Comparison of ENCODE assay signal across 8 mouse cellular contexts in genomic region chr4:136836387-136836931, GRCm38 (mm10). TPM values are rescaled to one million over a fixed set of nuclear protein-coding genes. Genes with fewer than 3 reads are reported as not detected.
DNase-seq lines count a peak whose midpoint lies in the region; TF ChIP-seq lines count a peak whose summit lies in the region.

No protein-coding gene starts in this region.

- H3K9me3 ChIP-seq in limb, embryonic 10.5 days (replicated peaks), result no peaks in the 10 kb centered on the region

- no peak for DNase-seq in cerebellum, adult 2 months
- DNase-seq in cerebellum, postnatal 36 days, result no peak
- no peak for DNase-seq in spleen, adult 2 months (ENCODE audit: low read depth in 1 of 2, low spot score in 2 of 2)
- no peak for DNase-seq in spleen, postnatal 10 days (ENCODE audit: low spot score in 2 of 2)
- DNase-seq in limb, embryonic 10.5 days (ENCODE audit: low spot score), result no peak
- peak; percentile 86 for DNase-seq in retina, embryonic 14.5 days (ENCODE audit: low spot score)
- no peak for DNase-seq in layer of hippocampus, adult 9-11 months
- no peak for DNase-seq in frontal cortex, postnatal 36 days (ENCODE audit: low spot score in 2 of 2)

- peaks cover 22% of the 10 kb centered on the region for H3K4me1 ChIP-seq in cerebellum, adult 2 months (ENCODE audit: control insufficient read depth, insufficient read depth, low read length)
- peaks cover 8% of the 10 kb centered on the region for H3K4me1 ChIP-seq in spleen, adult 2 months (ENCODE audit: control insufficient read depth, insufficient read depth, insufficient read length)
- H3K4me1 ChIP-seq in limb, embryonic 10.5 days, result peaks cover 74% of the 10 kb centered on the region

- H3K27me3 ChIP-seq in cerebellum, adult 2 months (ENCODE audit: control insufficient read depth, insufficient read depth, low read length), result no peaks in the 10 kb centered on the region
- peaks cover 22% of the 10 kb centered on the region for H3K27me3 ChIP-seq in spleen, adult 2 months (ENCODE audit: control insufficient read depth, insufficient read depth, low read length)
- H3K27me3 ChIP-seq in limb, embryonic 10.5 days (ENCODE audit: low read depth, poor library complexity, severe bottlenecking), result peaks cover 64% of the 10 kb centered on the region

- H3K36me3 ChIP-seq in spleen, adult 2 months (ENCODE audit: control insufficient read depth, insufficient read depth, low read length), result no peaks in the 10 kb centered on the region
- no peaks in the 10 kb centered on the region for H3K36me3 ChIP-seq in limb, embryonic 10.5 days

- no peak for TF ChIP-seq POLR2A in cerebellum, adult 2 months (IDR thresholded peaks at IDR 0.05; ENCODE audit: borderline replicate concordance, insufficient read depth, low read length)
- TF ChIP-seq POLR2A in spleen, adult 2 months (IDR thresholded peaks at IDR 0.05; ENCODE audit: low read depth, low read length), result no peak

- no peak for TF ChIP-seq CTCF in cerebellum, adult 2 months (IDR thresholded peaks at IDR 0.05; ENCODE audit: borderline replicate concordance, insufficient read depth, low read depth, low read length)
- no peak for TF ChIP-seq CTCF in spleen, adult 2 months (IDR thresholded peaks at IDR 0.05; ENCODE audit: extremely low read depth, insufficient read depth, insufficient read length, insufficient replicate concordance)

- 1% methylated on average over 27 of the region's 27 CpGs for WGBS in cerebellum, adult 2 months
- WGBS in spleen, adult 2 months, result 10% methylated on average over 26 of the region's 27 CpGs
- under 1% methylated on average over 27 of the region's 27 CpGs for WGBS in limb, embryonic 10.5 days

- H3K4me3 ChIP-seq in cerebellum, adult 2 months (replicated peaks; ENCODE audit: insufficient read depth, low read depth, low read length), result peak overlapping the region; percentile 98
- peak overlapping the region; percentile 45; the same call in 1 of the 2 replicates for H3K4me3 ChIP-seq in spleen, adult 2 months (ENCODE audit: extremely low read depth, insufficient read depth, insufficient read length)
- peak overlapping the region; percentile 80 for H3K4me3 ChIP-seq in limb, embryonic 10.5 days

- peak overlapping the region; percentile 100 for H3K27ac ChIP-seq in cerebellum, adult 2 months (ENCODE audit: insufficient read depth, low read length)
- H3K27ac ChIP-seq in spleen, adult 2 months (ENCODE audit: insufficient read depth, low read length), result no peak overlapping the region
- H3K27ac ChIP-seq in limb, embryonic 10.5 days, result peak overlapping the region; percentile 97

RNA-seq across cellular contexts. Expression of gene Ephb2, which starts 0.7 kb away (rescaled TPM):
- 29.1 and 35.4 TPM in 2 replicates for polyA plus RNA-seq in cerebellum, adult 2 months (2012; rRNA removed)
- 2.7 and 6.1 TPM in 2 replicates for polyA plus RNA-seq in spleen, adult 2 months (2012; rRNA removed)
- polyA plus RNA-seq in limb, embryonic 10.5 days (2016; fragmentation: Nextera tagmentation; extraction: Ambion mirVana), result 9.6 and 10.8 TPM in 2 replicates

RNA-seq across cellular contexts. Expression of gene C1qb, which starts 49.5 kb away (rescaled TPM):
- polyA plus RNA-seq in cerebellum, adult 2 months (2012; rRNA removed), result 41.8 and 46.8 TPM in 2 replicates
- polyA plus RNA-seq in spleen, adult 2 months (2012; rRNA removed), result 284 and 304 TPM in 2 replicates
- 10.6 TPM in 2 replicates for polyA plus RNA-seq in limb, embryonic 10.5 days (2016; fragmentation: Nextera tagmentation; extraction: Ambion mirVana)

RNA-seq across cellular contexts. Expression of gene C1qc, which starts 56.4 kb away (rescaled TPM):
- 26.6 and 28.6 TPM in 2 replicates for polyA plus RNA-seq in cerebellum, adult 2 months (2012; rRNA removed)
- polyA plus RNA-seq in spleen, adult 2 months (2012; rRNA removed), result 436 and 459 TPM in 2 replicates
- 2.8 and 5.9 TPM in 2 replicates for polyA plus RNA-seq in limb, embryonic 10.5 days (2016; fragmentation: Nextera tagmentation; extraction: Ambion mirVana)

Comparison
In these comparisons a context has a peak if more than half of its experiments do, and no peak if none do; other contexts are left out.
1. H3K4me3 ChIP-seq: peak in every context shown above with its lines; median percentile 98 in cerebellum, adult 2 months; 80 in limb, embryonic 10.5 days; 45 in spleen, adult 2 months.
2. RNA of gene C1qc, which starts 56.4 kb away (polyA plus RNA-seq): 436 to 459 TPM in spleen, adult 2 months; 26.6 to 28.6 TPM in cerebellum, adult 2 months and 2.8 to 5.9 TPM in limb, embryonic 10.5 days; every median in the first group is over 10 times any median in the second.